Mouse (Mus musculus) heart, embryonic 12.5 days (tissue): ENCODE results near the gene Lpin3. TPM values are rescaled to one million over a fixed set of nuclear protein-coding genes. Genes with fewer than 3 reads are reported as not detected.
A peak's percentile ranks its signal among the peaks of the same experiment; 100 is the strongest.

Experiments used
- ATAC-seq: fragments of 200-750 bp; cut with Nextera tagmentation; 2 replicates; pipeline ENCODE4 v1.8.0; 2017; ENCODE audit warnings: moderate TSS enrichment, moderate library complexity; ENCODE audit not compliant: insufficient number of reproducible peaks, low FRiP score
- H3K27ac ChIP-seq: fragments of 300-500 bp; sonication (generic); 2 replicates; pipeline ENCODE4 v1.5.1; 2016; ENCODE audit warnings: mild to moderate bottlenecking, moderate library complexity; ENCODE audit not compliant: poor library complexity, severe bottlenecking
- H3K27me3 ChIP-seq: fragments of 300-500 bp; sonication (generic); replicated peaks from 2 replicates; pipeline ENCODE4 v1.6.1; 2016; ENCODE audit warnings: mild to moderate bottlenecking, moderate library complexity
- H3K36me3 ChIP-seq: fragments of 300-500 bp; sonication (generic); 2 replicates; pipeline ENCODE4 v1.6.1; 2016; ENCODE audit warnings: mild to moderate bottlenecking, moderate library complexity
- H3K4me1 ChIP-seq: fragments of 300-500 bp; sonication (generic); replicated peaks from 2 replicates; pipeline ENCODE4 v1.6.1; 2016; ENCODE audit warnings: mild to moderate bottlenecking
- H3K4me2 ChIP-seq: fragments of 300-500 bp; sonication (generic); 2 replicates; pipeline ENCODE4 v1.6.1; 2016; ENCODE audit warnings: mild to moderate bottlenecking, moderate library complexity
- H3K4me3 ChIP-seq: fragments of 300-500 bp; sonication (generic); 2 replicates; pipeline ENCODE4 v1.5.1; 2016; ENCODE audit warnings: mild to moderate bottlenecking
- H3K9ac ChIP-seq: fragments of 300-500 bp; sonication (generic); 2 replicates; pipeline ENCODE4 v1.6.1; 2016; ENCODE audit warnings: mild to moderate bottlenecking, moderate library complexity
- H3K9me3 ChIP-seq: fragments of 300-500 bp; sonication (generic); replicated peaks from 2 replicates; pipeline ENCODE4 v1.6.1; 2016; ENCODE audit warnings: mild to moderate bottlenecking, moderate library complexity
- WGBS: fragments of 180-500 bp; shearing (Covaris S2); methylation state at CpG from one replicate; pipeline ENCODE4 v1.1.7; 2016; 5-methylcytosine and 5-hydroxymethylcytosine counted together
- polyA plus RNA-seq: library from polyadenylated mRNA; unstranded; fragments of >200 nt; fragmentation: Nextera tagmentation; extraction: Ambion mirVana; gene quantifications from 2 replicates; pipeline ENCODE4 v1.2.1, GENCODE M21; 2016

The Lpin3 gene
- polyA plus RNA-seq, 1 experiment from 2014 or later, result 2.3 TPM

DNA sequence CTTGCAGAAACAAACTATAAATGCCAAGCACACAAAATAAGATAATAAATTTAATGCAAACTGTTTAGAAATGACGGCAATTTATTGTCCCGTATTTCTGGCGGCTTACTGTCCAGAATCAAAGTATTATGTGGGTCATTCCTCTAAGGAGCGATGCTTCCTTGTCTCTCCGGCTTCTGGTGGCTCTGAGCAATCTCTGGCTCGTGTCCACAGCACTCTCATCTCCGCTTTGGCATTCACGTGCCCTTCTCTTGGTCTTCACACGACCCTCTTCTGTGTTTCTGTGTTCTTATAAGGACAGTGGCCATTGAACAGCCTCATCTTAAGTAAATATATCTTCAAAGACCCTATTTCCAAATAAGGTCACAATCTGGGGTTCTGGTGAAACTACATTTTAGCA, 34.2 kb downstream of the Lpin3 start:
- 76% methylated on average over 9 of the region's 9 CpGs for WGBS
- Histone ChIP-seq H3K4me3 (no peak overlapping the region), H3K9ac (no peak overlapping the region), H3K36me3 (no peaks in the 10 kb centered on the region), H3K4me1 (peaks cover 36% of the 10 kb centered on the region), H3K9me3 (no peaks in the 10 kb centered on the region), H3K27me3 (peaks cover 65% of the 10 kb centered on the region), H3K27ac (no peak overlapping the region), H3K4me2 (no peak overlapping the region)
- ATAC-seq, result no peak

DNA sequence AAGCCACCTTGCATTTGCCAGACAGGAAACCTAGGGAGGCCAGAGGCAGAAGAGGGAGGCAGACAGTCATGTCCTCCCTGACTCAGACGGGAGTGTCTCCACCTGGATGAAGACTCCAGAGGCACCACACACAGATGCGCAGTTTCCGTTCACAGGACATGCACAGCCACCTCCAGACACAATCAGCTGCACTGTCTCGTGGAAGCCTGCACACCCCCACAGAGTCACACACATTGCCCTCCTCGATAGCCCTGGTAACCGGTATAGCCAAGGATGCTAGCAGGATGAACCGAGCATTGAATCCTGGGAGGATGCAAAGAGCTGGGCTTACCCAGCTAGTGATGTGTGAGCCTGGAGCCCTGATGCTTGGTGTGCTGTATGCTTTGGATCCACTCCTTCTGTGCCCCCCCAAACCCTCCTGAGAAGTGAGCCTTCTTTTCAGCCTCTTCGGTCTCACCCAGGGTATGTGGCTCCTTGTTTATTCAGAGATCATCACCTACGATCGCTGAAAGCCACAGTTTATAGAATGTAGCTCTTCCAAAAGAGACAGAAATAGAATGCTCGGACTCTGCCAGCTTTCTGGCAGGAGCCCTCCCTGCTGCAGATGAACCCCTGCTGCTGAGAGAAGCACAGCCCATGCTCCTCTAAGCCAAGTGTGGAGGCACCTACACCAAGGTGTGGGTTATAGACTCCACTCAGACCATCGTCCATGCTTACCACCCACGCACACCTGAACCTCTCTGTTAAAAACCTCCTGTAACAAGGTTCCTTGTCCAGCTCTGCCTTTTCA, 35.5 kb downstream of the Lpin3 start:
- peaks cover 53% of the 10 kb centered on the region for H3K27me3 ChIP-seq
- H3K9ac ChIP-seq, result no peak overlapping the region
- H3K4me2 ChIP-seq, result no peak overlapping the region
- no peak overlapping the region for H3K27ac ChIP-seq
- no peak overlapping the region for H3K4me3 ChIP-seq
- H3K9me3 ChIP-seq, result no peaks in the 10 kb centered on the region
- ATAC-seq, result no peak
- H3K4me1 ChIP-seq, result peaks cover 36% of the 10 kb centered on the region
- WGBS, result 64% methylated on average over 13 of the region's 13 CpGs
- no peaks in the 10 kb centered on the region for H3K36me3 ChIP-seq

DNA sequence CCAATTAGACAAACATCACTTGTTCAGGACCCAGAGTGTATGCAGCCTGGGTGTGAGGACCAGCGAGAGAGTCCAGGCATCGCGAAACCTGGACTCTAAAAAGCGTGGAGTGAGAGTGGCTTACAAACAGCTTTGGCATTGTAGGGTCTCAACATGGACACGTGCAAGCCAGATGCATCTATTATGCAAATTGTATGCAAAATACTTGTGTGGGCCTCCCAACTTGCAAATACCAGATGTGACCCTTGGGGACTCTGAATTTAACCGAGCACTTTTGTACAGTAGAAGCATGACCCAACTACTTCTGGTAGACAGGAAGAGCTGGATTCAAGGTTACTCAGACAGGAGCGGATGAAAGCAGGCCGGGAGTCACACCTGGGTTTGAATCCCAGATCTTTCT, 36.2 kb downstream of the Lpin3 start:
- Histone ChIP-seq H3K27ac (no peak overlapping the region), H3K27me3 (peaks cover 48% of the 10 kb centered on the region), H3K36me3 (no peaks in the 10 kb centered on the region), H3K4me3 (no peak overlapping the region), H3K4me2 (no peak overlapping the region), H3K4me1 (peaks cover 31% of the 10 kb centered on the region), H3K9ac (no peak overlapping the region), H3K9me3 (no peaks in the 10 kb centered on the region)
- ATAC-seq, result no peak
- WGBS, result 87% methylated on average over 8 of the region's 8 CpGs

DNA sequence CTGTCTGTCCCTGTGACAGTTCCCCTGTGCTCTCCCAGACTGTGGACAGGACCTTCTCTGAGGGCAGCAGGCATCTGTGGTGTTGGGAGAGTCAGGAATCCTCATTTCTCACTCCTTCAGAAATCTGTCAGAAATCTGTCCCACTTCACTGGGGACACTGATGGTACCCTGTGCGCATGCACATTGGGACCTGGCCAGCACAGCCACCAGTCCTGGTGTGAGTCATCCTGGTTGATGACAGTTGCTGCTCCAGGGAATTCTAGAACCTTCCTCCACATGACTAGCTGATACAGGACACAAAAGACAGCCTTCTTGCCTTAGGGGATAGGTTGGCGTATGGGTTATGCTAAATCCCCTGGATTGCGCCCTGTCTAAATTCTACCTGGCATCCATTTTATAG, 36.8 kb downstream of the Lpin3 start:
- Histone ChIP-seq H3K4me3 (no peak overlapping the region), H3K27ac (no peak overlapping the region), H3K9ac (no peak overlapping the region), H3K4me1 (peaks cover 26% of the 10 kb centered on the region), H3K4me2 (no peak overlapping the region), H3K36me3 (no peaks in the 10 kb centered on the region), H3K9me3 (no peaks in the 10 kb centered on the region), H3K27me3 (peaks cover 42% of the 10 kb centered on the region)
- 74% methylated on average over 3 of the region's 3 CpGs for WGBS
- no peak for ATAC-seq

GRCm38 (mm10) chr2:160918154-160918929, 37.9 kb downstream of the Lpin3 start:
- Histone ChIP-seq H3K27ac (no peak overlapping the region), H3K9ac (no peak overlapping the region), H3K4me2 (no peak overlapping the region), H3K4me1 (peaks cover 22% of the 10 kb centered on the region), H3K27me3 (peaks cover 32% of the 10 kb centered on the region), H3K36me3 (no peaks in the 10 kb centered on the region), H3K9me3 (no peaks in the 10 kb centered on the region), H3K4me3 (no peak overlapping the region)
- WGBS, result 51% methylated on average over 8 of the region's 8 CpGs
- ATAC-seq, result peak; percentile 43; the same call in 1 of the 2 replicates

GRCm38 (mm10) chr2:160918930-160919215, 38.4 kb downstream of the Lpin3 start:
- no peak overlapping the region for H3K4me2 ChIP-seq

GRCm38 (mm10) chr2:160921285-160921684, 40.8 kb downstream of the Lpin3 start:
- Histone ChIP-seq H3K27me3 (peaks cover 12% of the 10 kb centered on the region; the same call in 1 of the 2 replicates), H3K9ac (no peak overlapping the region), H3K4me2 (no peak overlapping the region), H3K9me3 (no peaks in the 10 kb centered on the region), H3K4me1 (peaks cover 17% of the 10 kb centered on the region), H3K27ac (no peak overlapping the region), H3K36me3 (no peaks in the 10 kb centered on the region), H3K4me3 (no peak overlapping the region)
- 56% methylated on average over 7 of the region's 7 CpGs for WGBS
- no peak for ATAC-seq

More at GRCm38 (mm10) chr2:160918930-160919215, 38.4 kb downstream of the Lpin3 start:
- Histone ChIP-seq H3K36me3 (no peaks in the 10 kb centered on the region), H3K27ac (no peak overlapping the region), H3K4me1 (peaks cover 22% of the 10 kb centered on the region), H3K9ac (no peak overlapping the region), H3K9me3 (no peaks in the 10 kb centered on the region), H3K4me3 (no peak overlapping the region), H3K27me3 (peaks cover 27% of the 10 kb centered on the region)
- 80% methylated on average over 2 of the region's 2 CpGs for WGBS
- ATAC-seq, result no peak

DNA sequence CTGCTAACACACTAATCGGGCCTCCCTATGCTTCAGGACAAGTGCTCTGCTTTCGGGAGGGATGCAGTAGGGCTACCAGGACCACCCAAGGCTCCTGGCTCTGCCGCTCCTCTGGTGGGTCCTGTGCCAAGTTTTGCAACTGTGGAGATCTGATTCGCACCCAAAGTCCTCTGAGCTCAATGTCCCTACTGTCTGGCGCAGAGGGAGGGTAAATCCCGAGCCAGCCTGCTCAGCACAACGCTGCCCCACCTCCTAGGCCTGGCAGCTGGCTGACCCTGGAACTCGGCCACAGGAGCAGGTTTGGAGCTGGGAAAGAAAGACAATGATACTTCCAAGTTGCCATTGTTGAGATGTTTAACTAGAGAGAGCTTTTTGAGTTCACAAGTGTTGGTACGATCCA, 44.7 kb downstream of the Lpin3 start:
- Histone ChIP-seq H3K4me3 (no peak overlapping the region), H3K9me3 (no peaks in the 10 kb centered on the region), H3K4me2 (no peak overlapping the region), H3K27ac (no peak overlapping the region), H3K9ac (no peak overlapping the region), H3K4me1 (no peaks in the 10 kb centered on the region), H3K36me3 (no peaks in the 10 kb centered on the region), H3K27me3 (peaks cover 3% of the 10 kb centered on the region; the same call in 1 of the 2 replicates)
- no peak for ATAC-seq
- 69% methylated on average over 9 of the region's 9 CpGs for WGBS

GRCm38 (mm10) chr2:160931378-160931777, 50.9 kb downstream of the Lpin3 start:
- no peak for ATAC-seq
- 90% methylated on average over 5 of the region's 5 CpGs for WGBS

GRCm38 (mm10) chr2:160932325-160932724, 51.9 kb downstream of the Lpin3 start:
- 0 out of 2 replicates have a peak, but pooled peaks cover 8% of the 10 kb centered on the region for H3K27me3 ChIP-seq
- peaks cover 6% of the 10 kb centered on the region for H3K9me3 ChIP-seq
- H3K27ac ChIP-seq, result no peak overlapping the region
- H3K4me3 ChIP-seq, result no peak overlapping the region
- ATAC-seq, result no peak
- H3K36me3 ChIP-seq, result no peaks in the 10 kb centered on the region
- H3K4me1 ChIP-seq, result no peaks in the 10 kb centered on the region
- 70% methylated on average over 8 of the region's 8 CpGs for WGBS
- H3K4me2 ChIP-seq, result no peak overlapping the region
- no peak overlapping the region for H3K9ac ChIP-seq

More at GRCm38 (mm10) chr2:160931378-160931777, 50.9 kb downstream of the Lpin3 start:
- Histone ChIP-seq H3K9ac (no peak overlapping the region), H3K9me3 (peaks cover 6% of the 10 kb centered on the region), H3K27ac (no peak overlapping the region), H3K36me3 (no peaks in the 10 kb centered on the region), H3K4me1 (no peaks in the 10 kb centered on the region), H3K4me3 (no peak overlapping the region), H3K27me3 (0 out of 2 replicates have a peak, but pooled peaks cover 8% of the 10 kb centered on the region), H3K4me2 (no peak overlapping the region)

DNA sequence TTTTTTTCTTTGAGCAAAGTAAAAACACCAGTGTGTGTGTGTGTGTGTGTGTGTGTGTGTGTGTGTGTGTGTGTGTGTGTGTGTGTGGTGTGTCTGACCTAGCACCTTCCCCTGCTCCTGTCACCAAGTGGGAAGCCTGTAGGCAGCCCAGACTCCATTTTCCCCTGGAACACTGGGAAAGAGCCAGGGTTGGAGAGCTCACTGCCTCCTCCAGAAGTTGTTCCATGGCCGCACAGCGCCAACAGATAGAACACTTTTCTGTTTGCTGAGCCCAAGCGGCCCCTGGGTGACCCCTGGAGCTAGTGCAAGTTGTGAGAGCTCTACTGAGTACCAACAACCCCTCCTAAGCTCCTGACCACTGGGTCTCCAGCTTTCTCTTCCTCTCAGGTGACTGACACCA, 52.5 kb downstream of the Lpin3 start:
- Histone ChIP-seq H3K27me3 (0 out of 2 replicates have a peak, but pooled peaks cover 8% of the 10 kb centered on the region), H3K9ac (no peak overlapping the region), H3K4me3 (no peak overlapping the region), H3K4me2 (no peak overlapping the region), H3K4me1 (no peaks in the 10 kb centered on the region), H3K9me3 (peaks cover 6% of the 10 kb centered on the region), H3K27ac (no peak overlapping the region), H3K36me3 (no peaks in the 10 kb centered on the region)
- no peak for ATAC-seq
- WGBS, result 63% methylated on average over 3 of the region's 3 CpGs
